Mouse (Mus musculus): ENCODE data around the gene Igsf6.
A peak's percentile ranks its signal among the peaks of the same experiment; 100 is the strongest.

The Igsf6 gene

DNA sequence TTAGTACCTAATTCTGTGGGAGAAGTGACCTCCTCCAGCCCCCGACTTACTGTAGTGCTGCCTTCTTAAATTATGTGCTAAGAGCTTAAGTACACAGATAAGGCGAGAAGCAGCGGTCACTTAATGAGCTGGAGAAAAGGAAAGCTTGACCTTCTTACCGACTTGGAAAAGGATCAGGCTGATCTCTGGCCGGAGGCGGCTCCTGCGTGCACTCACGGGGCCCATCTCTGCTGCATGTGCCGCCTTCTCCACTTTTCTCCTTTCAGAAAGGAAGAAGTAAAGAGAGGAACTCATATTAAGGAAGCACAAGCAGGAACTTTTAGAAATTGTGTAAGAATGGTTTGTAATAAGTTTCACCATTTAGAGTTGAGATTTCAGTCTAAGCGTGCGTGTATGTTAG lies at the start of gene Igsf6:
Gene Igsf6 (minus strand): TSS at position 292 of the 400 bp plus-strand sequence.
- ATAC-seq (ENCODE audit: low TSS enrichment), result no peak

DNA sequence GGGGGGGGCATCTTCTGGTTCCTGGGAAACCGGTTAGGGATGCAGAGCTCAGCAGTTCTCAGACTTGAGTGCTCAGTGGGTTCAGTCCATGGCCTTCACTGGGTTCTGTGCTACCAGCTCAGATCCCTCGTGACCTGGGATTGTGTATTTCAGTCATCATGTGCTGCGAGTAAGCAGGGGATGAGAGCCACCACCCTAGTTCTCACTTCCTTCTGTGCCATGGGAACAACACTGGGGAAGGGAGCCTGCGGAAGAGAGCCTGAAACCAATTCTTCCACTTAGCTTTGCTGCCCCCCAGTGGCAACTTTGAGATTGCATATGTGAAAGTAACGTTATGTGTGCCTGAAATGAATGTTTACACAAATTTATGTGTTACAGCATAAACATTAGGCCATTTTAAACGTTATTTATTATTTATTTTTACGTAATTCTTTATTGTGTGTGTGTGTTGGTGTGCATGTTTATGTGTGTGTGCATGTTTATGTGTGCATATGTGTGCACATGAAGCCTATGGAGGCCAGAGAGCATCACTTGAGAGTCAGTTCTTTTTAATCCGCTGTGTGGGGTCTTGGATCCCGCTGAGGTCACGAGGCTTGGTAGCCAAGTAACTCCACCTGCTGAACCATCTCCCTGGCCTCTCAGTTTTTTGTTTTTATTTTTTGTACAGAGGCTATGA lies 45.9 kb upstream of the Igsf6 start:
- peak; percentile 92 for ATAC-seq (ENCODE audit: low TSS enrichment)

DNA sequence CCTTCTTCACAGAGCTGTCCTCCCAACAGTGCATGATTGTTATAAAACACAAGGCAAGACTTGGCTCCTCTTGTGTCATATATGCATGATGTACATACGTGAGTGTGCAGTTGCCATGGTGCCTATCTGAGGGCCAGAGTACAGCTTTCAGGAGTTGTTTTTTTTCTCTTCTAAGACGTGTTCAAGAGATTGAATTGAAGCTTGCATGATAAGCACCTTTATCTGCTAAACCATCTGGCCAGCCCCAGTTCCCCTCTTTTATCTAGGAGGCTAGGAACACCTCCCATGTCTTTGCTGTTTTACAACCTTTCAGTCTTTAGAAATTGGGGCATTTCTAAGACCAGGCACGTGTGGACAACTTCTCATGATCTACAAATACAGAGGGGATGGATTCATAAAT lies 37.4 kb upstream of the Igsf6 start:
- ATAC-seq (ENCODE audit: low TSS enrichment), result no peak

DNA sequence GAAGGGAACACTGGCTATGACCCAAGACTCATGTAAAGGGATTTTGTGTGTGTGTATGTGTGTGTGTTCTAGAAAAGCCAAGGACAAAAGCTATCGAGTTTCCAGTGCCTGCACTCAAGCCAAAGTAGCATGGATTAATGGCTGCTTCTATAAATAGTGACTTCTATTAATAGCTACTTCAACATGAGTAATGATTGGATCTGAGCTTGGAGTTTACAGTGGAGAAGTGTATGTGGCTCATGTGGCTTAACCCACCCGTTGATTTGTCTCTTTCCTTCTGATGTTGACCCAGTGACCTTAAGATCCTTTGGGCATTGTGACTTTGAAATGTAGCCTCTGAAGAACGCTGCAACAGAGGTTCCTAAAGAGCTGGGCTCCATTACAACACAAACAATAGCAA lies 36.9 kb upstream of the Igsf6 start:
- ATAC-seq (ENCODE audit: low TSS enrichment), result no peak

DNA sequence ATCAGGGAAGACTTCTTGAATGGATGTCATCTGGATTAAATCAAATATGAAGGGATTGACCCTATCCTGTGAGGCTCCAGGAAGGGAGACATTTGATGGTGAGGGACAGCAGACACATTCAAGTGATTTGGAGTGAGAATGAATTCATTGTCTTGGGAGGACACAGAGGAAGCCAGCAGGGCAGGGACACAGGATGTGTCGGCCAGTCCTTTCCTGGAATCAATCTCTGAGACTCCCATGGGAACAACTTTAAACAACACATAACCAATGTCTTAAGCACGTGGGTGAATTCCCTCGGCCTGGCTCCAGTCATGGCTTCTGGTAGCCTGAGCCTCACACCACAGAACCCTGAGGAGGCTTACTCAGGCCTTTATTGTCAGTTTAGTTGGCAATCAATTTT lies 33.5 kb upstream of the Igsf6 start:
- no peak for ATAC-seq (ENCODE audit: low TSS enrichment)

DNA sequence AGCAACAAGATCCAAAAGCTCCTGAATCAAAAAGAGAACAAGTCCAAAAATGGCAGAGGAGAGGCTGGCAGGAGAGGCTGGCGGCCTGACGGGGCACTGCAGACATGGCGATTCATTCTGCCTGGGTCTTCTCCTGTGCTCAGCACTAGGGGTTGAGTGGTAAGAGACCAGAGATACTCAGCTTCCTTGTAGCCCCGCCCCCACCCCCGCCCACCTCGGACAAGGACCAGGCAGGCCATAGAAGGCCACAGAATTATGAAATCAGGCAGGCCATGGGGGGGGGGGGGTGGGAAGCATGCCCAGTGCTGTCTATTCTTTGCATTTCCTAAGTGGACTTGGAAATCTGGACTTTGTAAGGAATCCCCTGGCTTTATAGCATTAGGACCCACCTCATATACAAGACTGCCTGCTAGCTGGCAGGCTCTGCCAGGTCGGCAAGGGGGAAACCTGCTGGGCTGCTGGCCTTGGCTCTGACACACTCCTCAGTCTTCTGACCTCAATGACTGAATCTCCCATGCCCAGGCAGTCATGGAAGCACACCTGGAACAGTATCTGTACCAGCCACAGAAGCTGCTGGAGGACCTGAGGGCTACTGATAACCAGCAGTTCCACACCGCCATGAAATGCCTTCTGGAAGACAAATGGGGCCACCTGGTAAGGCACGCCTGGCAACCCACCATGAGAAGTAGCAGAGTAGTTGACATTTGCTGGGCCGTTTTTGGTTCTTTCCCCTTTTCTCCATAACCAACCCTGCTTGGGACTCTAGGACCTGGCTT lies 24.4 kb upstream of the Igsf6 start:
- ATAC-seq (ENCODE audit: low TSS enrichment), result no peak

DNA sequence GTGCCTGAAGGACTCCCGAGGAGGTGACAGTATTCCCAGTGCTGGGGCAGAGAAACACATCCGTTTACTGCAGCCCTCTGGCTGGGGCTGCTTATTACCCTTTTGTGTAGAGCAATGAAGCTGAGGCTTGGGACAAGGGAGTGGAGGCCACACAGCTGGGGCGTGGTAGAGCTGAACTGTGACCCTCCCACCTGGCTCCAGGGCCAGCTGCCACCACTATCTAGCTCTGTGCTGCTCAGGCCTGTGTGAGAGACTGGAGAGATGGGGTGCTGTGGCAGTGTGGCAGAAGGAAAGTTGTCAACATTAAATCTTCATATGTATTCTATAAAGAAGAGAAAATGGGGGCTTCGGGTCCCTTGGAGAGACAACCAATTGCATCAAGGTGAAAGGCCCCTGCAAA lies 18.7 kb upstream of the Igsf6 start:
- no peak for ATAC-seq (ENCODE audit: low TSS enrichment)

DNA sequence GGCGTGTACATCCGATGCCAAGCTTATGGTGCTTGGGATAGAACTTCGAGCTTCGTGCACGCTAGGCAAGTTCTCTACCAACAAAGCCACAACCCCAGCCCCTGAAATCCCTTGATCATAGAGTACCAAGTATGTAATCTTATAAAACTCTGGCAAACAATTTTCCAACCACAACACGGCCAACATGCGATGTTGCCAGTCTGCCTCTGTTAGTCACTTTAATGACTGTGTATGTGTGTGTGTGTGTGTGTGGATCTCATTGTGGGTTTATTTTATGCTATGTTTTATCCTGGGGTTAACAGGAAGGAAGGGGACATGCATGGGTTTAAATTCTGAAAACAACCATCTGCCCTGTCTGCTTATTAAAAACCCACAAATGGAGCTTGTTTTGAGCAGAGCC lies 16.4 kb upstream of the Igsf6 start:
- no peak for ATAC-seq (ENCODE audit: low TSS enrichment)

DNA sequence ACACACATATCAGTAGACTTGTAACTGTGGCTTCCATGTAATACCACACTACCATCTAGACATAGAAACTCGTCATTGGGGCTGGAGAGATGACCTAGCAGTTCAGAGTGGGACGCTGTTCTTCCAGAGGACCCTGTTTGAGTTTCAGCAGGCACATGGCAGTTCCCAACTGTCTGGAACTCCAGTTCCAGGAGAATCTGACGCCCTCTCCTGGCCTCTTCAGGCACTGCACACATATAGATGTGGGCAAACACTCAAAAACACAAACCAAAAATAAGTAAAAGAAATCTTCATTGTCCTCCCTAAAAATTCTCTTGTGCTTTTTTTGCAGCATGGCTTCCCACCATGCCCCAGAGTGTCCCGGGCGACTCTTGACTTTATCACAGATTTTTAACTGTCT lies 14.4 kb upstream of the Igsf6 start:
- ATAC-seq (ENCODE audit: low TSS enrichment), result no peak

DNA sequence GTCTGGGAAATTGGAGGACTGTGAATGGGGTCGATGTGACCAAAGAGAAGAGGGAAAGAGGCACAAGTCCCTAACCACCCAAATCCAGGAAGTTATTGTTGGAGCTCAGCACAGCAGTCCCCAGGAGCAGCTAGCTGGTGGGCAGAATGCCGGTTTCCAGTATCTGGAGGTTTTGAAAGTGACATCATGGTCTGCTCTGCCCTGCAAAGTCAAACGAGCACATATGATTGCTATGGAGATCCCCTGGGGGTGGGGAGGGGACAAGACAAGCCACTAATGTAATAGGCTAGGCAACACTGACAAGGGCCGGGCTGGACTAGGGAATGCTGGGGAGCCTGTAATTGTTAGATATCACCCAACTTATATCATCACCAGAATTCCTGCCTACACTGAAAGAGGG lies 11.1 kb upstream of the Igsf6 start:
- ATAC-seq (ENCODE audit: low TSS enrichment), result no peak

DNA sequence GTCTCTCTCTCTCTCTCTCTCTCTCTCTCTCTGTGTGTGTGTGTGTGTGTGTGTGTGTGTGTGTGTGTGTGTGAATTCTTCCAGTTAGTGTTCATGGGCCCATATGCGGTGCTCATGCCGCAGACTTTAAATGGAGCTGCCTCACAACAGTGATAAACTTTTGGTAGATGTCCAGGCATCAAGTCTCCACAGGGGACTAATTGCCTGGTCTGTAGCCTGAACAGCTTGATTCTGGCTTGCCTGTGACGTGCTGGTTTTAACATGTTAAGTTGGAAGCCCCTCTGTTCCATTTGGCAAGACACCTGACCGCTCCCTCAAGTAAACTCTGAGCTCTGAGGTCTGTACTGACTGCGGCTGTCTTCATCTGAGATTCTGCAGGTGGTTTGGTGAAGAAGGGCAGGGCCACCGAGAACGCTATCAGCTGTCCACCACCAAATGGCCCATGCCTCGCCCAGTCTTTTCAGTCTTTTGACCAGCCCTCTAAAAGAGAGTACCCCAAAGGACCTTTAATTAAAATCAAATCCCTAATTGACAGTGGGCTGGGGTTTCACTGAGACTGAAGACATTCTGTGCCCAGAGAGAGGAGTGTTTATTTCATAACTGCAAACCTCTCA lies 10.6 kb upstream of the Igsf6 start:
- no peak for ATAC-seq (ENCODE audit: low TSS enrichment)

DNA sequence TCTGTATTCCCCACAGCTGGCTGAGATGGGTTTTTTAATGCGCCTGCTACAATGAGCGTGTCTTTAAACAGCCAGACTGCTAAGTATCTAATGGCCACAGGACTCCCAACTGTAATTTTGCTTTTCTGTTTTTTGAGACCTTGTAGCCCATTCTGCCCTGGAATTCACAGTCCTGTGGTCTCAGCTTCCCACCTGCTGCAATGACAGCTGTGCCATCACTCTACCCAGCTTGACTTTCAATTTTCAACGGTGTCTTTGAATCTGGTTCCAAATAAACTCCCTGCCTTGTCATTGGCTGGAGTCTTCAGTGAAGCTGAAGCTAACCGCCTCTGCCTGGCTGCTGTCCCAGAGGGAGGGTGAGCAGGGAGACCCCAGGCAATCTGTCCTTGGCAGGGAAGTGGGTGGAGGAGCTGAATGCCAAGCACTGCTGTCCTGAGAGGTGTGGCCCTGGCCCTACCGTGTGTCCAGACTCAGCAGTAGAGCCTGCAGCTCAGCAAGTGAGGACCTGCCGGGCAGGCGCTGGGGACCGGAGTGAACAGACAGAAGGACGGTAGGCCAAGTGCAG lies 8.7 kb upstream of the Igsf6 start:
- ATAC-seq (ENCODE audit: low TSS enrichment), result no peak

DNA sequence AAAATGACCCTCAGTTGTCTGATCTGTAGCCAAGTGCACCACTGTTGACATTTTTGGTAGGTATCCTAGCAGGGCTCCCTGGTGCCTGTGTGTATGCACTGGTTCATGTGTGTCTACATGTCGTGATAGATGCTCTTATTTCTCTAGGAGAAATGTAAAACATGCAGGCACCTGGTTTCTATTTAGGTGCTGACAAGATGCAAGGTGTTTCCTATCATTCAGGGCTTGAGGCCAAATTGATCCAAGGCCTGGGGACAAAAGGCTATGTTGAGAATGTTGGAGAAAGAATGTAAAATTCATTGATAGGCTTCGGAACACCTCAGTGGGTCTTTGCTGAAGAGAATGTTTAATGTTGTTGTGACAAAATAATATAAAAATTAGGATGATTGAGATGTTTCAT lies 7.4 kb upstream of the Igsf6 start:
- no peak for ATAC-seq (ENCODE audit: low TSS enrichment)

DNA sequence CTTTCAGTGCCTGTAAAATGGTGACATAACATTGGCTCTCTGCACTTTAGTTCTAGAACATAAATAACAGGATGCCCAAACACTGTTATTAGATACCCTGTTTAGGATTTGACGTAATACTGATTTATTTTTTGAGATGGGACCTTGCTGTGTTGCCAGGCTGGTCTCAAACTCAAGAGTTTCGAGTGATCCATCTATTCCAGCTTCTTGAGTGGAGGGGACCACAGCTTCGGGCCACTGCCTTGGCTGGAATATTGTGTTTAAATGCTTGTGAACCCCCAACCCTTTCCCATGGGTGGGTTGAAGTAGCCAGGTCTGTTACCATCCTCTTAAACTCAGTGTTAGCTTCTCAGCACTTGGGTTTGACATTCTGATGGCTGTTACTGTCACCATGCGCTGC lies 7.0 kb upstream of the Igsf6 start, which contains the start of gene Otoa:
Gene Otoa (plus strand): TSS at position 301 of the 400 bp plus-strand sequence.
- no peak for ATAC-seq (ENCODE audit: low TSS enrichment)

DNA sequence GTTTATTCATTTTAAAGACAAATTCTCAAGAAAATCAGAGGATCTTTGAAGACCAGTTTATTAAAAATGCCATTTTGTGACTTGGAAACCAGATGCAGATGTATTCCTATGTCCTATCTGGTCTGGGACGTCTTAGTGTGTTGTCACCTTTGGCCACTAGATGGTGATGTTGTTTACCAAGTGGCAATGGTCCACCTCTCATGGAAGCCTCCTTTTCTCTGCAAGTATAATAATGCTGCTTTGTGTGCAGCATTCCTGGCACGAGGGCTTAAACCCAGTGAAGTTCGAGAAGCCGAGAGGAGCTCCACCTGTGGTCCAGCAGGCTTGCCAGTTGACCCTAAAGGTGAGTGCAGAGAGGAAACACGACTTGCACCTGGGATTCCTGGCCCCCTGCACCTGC lies 3.5 kb upstream of the Igsf6 start:
- peak; percentile 90 for ATAC-seq (ENCODE audit: low TSS enrichment)

DNA sequence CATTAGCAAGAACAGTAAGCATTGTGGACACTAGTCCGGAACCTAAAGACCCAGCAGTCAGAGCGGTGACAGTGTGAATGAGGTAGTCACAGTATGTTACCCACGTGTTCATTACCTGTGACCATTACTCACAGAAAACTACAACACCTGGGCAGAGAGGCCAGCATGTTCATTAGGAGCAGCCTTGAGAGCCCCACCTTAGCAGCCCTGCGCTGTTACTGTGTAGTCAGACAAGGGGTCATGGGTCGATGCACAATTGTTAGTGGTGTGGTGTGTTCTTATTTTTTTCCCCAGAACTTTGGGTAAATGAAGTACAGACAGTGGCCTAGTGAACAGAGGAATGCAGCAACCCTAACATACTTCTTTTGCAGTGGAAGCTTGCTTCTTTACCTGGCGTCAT lies 2.9 kb upstream of the Igsf6 start:
- ATAC-seq (ENCODE audit: low TSS enrichment), result no peak

DNA sequence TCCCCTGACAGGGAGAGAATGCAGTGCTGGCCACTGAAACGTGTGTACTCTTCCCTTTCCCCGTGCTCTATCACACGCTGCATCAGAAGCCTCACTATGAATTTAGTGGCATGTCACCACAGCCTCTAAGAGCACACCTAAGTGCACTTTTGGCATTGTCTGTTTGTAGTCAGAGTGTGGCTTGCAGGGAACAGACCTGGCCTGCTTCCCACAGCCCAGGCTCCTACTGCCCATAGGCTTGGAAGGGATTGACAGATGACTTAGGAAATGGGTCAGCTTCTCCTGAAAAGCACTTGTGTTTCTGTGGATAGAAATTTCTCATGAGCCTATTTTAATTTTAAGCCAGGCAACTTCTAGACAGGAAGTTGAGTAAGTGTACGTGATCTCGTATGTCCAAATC lies 1.0 kb upstream of the Igsf6 start:
- no peak for ATAC-seq (ENCODE audit: low TSS enrichment)

DNA sequence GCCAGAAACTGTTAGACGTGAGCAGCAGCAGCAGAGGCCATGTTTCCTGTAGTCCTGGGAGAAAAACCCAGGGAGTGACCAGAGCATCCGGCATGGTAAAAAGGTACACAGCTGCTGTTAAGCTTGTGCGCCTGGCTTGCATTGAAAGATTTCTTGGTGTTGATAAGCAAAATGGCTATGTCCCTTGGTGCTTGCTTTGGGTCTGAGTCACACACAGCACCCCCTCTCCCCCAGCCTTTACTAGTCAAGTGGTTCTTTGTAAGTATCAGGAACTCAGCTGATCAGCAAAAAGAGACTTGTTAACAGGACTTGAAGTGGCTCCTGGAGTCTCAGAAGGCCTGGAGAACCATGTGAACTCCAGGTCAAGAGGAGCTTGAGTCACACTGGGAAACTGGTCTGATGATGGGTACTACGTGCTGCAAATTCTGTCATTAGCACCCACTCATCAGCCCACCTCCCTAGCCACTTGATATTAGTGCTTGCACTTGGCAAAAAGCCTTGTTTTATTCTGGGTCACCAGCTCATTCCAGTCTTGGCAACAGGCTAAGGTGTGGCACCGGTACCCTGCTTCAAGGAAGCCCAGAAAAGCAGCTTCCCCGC lies 529 bp upstream of the Igsf6 start:
- ATAC-seq (ENCODE audit: low TSS enrichment), result no peak

DNA sequence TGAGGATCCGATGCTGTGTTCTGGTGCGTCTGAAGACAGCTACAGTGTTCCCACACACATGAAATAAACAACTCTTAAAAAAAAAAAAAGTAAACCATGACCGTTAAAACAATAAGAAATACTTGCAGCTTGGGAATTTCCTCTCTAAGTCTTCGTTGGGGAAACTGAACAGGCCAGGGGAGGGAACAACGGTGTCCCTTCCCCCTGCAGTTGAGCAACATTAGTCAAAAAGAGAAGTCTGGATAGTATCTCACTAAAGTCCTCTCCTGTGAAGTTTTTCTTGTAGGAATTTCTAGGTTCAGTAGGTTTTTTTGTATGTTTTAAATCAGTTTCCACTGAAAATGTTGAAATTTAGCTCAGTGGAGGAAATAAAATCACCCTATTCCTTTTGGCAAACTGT lies 1.9 kb downstream of the Igsf6 start:
- no peak for ATAC-seq (ENCODE audit: low TSS enrichment)

DNA sequence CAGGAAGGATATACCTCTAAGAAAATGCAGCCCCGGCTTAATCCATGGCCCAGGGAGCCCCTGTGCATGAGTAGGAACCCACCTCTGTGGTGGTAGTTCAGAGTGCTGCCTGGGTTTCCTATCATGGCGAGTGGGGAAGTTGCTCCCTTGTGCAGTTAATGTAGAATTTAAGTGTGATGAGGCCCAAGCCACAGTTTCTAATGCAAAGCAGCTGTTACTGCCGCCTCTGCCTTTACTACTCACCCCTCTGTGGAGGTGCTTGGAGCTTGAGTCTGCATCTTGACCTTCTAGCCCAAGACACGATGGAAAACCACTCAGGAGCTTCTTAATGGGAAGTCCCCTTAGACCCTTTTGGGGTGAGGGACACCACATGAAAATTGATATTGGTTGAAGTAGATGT lies 3.1 kb downstream of the Igsf6 start:
- no peak for ATAC-seq (ENCODE audit: low TSS enrichment)

DNA sequence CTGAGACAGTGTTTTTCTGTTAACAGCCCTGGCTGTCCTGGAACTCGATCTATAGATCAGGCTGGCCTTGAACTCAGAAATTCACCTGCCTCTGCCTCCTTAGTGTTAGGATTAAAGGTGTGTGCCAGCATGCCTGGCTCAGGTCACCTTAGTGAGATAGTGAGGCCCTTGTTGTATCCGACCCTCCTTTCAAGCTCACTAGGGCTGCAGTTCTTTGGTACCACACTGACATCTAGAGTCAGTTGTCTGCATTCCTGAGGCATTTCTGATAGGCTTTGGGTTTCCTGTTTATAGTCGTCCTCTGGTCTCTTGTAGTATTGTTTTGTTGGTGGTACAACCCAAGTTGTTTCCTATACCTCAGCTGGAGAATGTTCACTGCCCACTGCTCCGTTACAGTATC lies 10.1 kb downstream of the Igsf6 start:
- ATAC-seq (ENCODE audit: low TSS enrichment), result peak; percentile 62; the same call in 1 of the 2 replicates

DNA sequence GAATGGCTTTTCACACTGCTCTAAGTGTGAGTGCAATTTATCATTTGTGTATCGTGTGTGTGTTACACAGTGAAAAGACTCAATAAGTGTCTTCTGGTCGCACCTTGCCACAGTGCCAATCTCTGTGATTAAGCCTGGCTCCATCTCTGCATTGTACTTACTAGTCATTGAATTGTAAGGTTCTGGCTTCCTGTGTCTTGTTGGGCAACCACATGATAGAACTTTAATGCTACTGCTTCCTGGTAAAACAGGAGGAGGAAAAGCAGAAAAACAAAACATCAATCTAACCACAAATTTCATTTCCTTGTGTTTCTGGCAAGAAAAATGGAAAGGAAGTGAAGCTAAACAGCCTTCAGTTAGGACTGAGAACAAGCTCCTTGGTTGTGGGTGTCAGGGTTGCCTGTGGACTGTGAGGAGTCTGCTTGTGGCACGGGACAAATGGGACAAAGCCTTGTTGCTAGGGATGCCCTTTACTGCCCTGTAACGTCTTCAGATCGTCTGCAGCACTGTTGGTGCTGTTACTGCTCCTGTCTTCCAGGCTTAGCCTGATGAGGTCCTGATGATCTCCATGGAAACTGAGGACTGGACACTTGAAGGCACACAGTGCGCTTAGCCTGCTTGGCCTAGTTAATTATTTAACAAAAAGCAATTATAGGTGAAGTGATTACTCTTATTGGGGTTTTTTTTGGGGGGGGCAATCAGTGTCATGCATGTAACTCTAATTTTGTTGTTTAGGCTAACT lies 14.7 kb downstream of the Igsf6 start:
- ATAC-seq (ENCODE audit: low TSS enrichment), result no peak
